Mouse (Mus musculus): Measurements from ENCODE around the gene Slc25a20. TPM values are rescaled to one million over a fixed set of nuclear protein-coding genes. Genes with fewer than 3 reads are reported as not detected.

The Slc25a20 gene
- total RNA-seq, 2 experiments from 2014 or later, result 222 to 228 TPM

GRCm38 (mm10) chr9:108723751-108724150, 61.9 kb downstream of the Slc25a20 start:
- DNase-seq, result no peak
- intact Hi-C loops (cut with DNase I), result no loop called here

- DNase-seq, result no peak
- intact Hi-C loops (cut with DNase I), result no loop called here
These were observed 64.2 kb downstream of the Slc25a20 start for GRCm38 (mm10) chr9:108726116-108726515.

- DNase-seq, result no peak
- intact Hi-C loops (cut with DNase I), result no loop called here
These were observed 67.2 kb downstream of the Slc25a20 start for GRCm38 (mm10) chr9:108729050-108729449.

- DNase-seq, result no peak
- intact Hi-C loops (cut with DNase I), result no loop called here
These were observed 70.6 kb downstream of the Slc25a20 start for GRCm38 (mm10) chr9:108732462-108732861.

Small RNA genes within 50 kb of the gene (microRNA-seq; reads per million reads assigned to microRNA genes)
- 0 reads per million in 2 experiments for gene Gm26298

Other genes with a start within 250 kb of the Slc25a20 start
- not detected for gene Ccdc36, start 233.6 kb upstream of the Slc25a20 start, total RNA-seq (2021)
- gene BC048562, start 225.6 kb upstream of the Slc25a20 start, total RNA-seq (2021), result not detected
- 10 to 100 TPM; 23.6 to 29.4 TPM for gene Ccdc71, start 201.6 kb upstream of the Slc25a20 start, total RNA-seq (2021)
- 10 to 100 TPM; 15.0 to 15.2 TPM for gene Klhdc8b, start 200.5 kb upstream of the Slc25a20 start, total RNA-seq (2021)
- 100 to 1,000 TPM; 355 to 379 TPM for gene Lamb2, start 182.4 kb upstream of the Slc25a20 start, total RNA-seq (2021)
- 100 to 1,000 TPM; 101 to 108 TPM for gene Usp19, start 171.5 kb upstream of the Slc25a20 start, total RNA-seq (2021)
- 10 to 100 TPM; 75.9 to 81.0 TPM for gene Qars, start 154.4 kb upstream of the Slc25a20 start, total RNA-seq (2021)
- gene Qrich1, start 145.3 kb upstream of the Slc25a20 start, total RNA-seq (2021), result 10 to 100 TPM; 68.4 to 70.1 TPM
- gene Impdh2, start 101.8 kb upstream of the Slc25a20 start, total RNA-seq (2021), result 10 to 100 TPM; 47.0 to 54.5 TPM
- gene Ndufaf3, start 94.7 kb upstream of the Slc25a20 start, total RNA-seq (2021), result 10 to 100 TPM; 53.1 to 59.8 TPM
- 10 to 100 TPM; 18.7 to 21.4 TPM for gene Dalrd3, start 92.2 kb upstream of the Slc25a20 start, total RNA-seq (2021)
- gene Wdr6, start 83.3 kb upstream of the Slc25a20 start, total RNA-seq (2021), result 10 to 100 TPM; 21.2 to 23.9 TPM
- gene P4htm, start 64.4 kb upstream of the Slc25a20 start, total RNA-seq (2021), result 10 to 100 TPM; 14.3 to 16.6 TPM
- gene Arih2, start 12.7 kb upstream of the Slc25a20 start, total RNA-seq (2021), result 10 to 100 TPM; 47.7 to 48.0 TPM
- 10 to 100 TPM; 74.3 to 75.9 TPM for gene Prkar2a, start 27.2 kb downstream of the Slc25a20 start, total RNA-seq (2021)
- gene Ip6k2, start 121.7 kb downstream of the Slc25a20 start, total RNA-seq (2021), result 10 to 100 TPM; 30.7 to 31.8 TPM
- 10 to 100 TPM in 1 of 2 experiments, 1 to 10 TPM in 1; 9.9 to 11.4 TPM for gene Nckipsd, start 146.3 kb downstream of the Slc25a20 start, total RNA-seq (2021)
- gene Celsr3, start 164.2 kb downstream of the Slc25a20 start, total RNA-seq (2021), result under 1 TPM; 0.12 TPM
- gene Slc26a6, start 191.2 kb downstream of the Slc25a20 start, total RNA-seq (2021), result 10 to 100 TPM; 27.0 TPM

Measured in heart, postnatal 14 days (tissue).